Mouse (Mus musculus) c-Kit-positive CD71-positive TER-119-positive erythroid progenitor cells, embryonic 14.5 days (primary cell): ENCODE results near the gene Cep170.
"Not testable (repeated sequence)": the region's sequence is repeated elsewhere in the genome, so short reads cannot be mapped to it uniquely, and the experiment has no call there.

Source experiments
- DNase-seq: peaks from one replicate; pipeline ENCODE4 v3.0.0-alpha.2; 2013; ENCODE audit warnings: low spot score

Gene Cep170

GRCm38 (mm10) chr1:176814036-176814420, at the start of gene Cep170:
Gene Cep170 (minus strand): TSS chr1:176814067.
- DNase-seq, result peak; percentile 82

- DNase-seq, result peak; percentile 72
These were observed 48.2 kb upstream of the Cep170 start for GRCm38 (mm10) chr1:176861981-176862644.

GRCm38 (mm10) chr1:176852813-176853590, 39.1 kb upstream of the Cep170 start:
- DNase-seq, result no peak

DNA sequence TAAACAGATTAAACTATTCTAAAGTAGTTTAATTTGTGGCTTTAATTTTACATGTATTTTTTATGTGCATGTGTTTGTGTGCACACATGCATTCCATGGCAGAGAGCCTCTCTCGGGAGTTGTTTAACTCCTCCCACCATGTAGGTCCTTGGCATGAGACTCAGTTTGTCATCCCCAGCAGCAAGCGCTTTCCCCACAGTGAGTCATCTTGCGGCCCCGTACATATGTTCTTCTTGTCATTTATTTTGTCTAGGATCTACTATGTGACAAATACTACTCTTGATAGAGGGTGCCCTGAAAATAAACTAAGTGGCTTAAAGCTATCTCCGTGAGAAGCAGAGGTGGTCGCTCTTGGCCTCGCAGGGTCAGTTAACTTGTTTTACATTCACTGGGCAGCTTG, 37.5 kb upstream of the Cep170 start:
- no peak for DNase-seq

DNA sequence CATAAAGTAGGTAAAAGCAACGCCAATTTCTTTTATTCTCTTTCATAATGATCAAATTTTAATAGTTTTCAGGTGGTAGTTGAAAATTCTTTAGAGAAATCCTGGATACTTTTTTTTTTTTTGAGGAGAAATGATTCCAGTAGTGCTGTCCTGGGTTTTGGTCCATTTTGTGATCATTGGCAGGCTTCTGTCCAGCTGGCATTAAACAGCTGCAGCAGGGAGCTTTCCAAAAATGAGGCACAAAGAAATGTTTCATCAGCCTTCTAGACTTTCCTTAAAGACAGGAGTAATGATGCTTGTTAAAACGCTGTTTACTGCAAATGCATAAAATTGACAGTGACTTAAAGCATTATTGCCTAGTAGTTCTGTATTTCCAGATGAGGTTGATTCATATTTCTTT, 35.5 kb upstream of the Cep170 start:
- DNase-seq, result no peak

DNA sequence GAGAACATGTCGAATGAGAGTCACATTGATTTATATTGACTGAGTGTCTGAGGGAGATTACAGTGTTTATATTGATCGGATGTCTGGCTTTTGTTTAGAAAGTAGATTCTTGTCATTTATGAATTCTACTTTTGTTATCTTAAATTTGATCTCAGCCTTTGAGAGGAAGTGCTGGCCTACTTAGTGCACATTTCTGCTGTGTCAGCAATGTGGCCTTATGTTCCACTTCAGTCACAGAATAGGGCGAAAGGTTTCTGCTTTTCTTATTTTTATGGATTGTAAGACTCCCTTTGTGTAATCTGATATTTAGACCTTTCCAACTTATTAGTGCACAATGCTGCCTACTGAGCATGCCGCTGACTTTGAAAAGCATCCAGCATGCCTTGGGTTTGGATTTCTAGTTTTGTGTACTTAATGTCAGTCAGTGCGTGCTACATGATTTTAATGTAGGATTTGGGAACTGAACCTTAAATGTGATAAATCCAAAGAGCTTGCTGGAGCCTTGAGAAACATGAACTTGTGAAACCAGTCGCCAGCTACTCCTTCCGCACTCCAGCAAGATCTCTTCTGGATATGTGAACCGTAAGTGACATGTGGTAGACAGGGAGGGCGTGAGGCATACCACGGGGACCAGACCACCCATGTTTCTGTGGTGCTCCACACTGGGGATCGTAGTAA, 34.9 kb upstream of the Cep170 start:
- no peak for DNase-seq

GRCm38 (mm10) chr1:176847118-176847859, 33.4 kb upstream of the Cep170 start:
- DNase-seq, result no peak

GRCm38 (mm10) chr1:176845082-176845977, 31.5 kb upstream of the Cep170 start:
- DNase-seq, result no peak

GRCm38 (mm10) chr1:176836562-176836961, 22.7 kb upstream of the Cep170 start:
- DNase-seq, result not testable (repeated sequence)

GRCm38 (mm10) chr1:176835501-176836294, 21.8 kb upstream of the Cep170 start:
- no peak for DNase-seq

DNA sequence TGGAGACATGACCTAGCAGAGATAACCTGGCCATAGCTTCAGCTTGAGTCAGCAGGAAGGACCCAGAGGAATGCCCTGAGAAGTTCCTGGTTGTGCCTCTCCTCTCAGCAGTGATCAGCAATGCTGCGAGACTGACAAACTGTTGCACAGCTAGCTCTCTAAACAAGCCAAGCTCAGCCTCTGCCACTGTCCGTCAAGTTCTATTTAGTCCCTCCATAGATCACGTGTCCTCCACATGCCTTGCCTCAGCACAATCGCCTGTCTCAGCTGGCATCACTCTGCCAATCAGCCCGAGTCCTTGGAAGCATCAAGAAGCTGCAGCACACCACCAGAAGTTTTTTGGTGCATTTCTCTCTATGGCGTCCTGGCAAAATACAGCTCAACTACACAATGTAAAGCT, 21.0 kb upstream of the Cep170 start:
- no peak for DNase-seq

DNA sequence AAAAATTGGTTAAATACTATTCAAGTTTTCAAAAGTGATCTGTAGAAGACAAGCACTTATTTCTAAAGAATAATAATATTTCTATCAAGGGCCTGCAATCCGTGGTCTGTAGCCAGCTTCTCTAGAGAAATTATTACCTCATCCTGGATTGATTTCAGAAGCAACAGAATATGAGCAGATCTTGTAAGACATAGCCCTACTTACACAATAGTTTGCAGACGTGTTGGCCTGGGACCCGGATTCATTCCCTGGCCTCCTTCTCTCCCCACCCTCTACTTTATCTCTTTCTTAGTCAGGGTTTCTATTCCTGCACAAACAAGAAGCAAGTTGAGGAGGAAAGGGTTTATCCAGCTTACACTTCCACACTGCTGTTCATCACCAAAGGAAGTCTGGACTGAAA, 20.1 kb upstream of the Cep170 start:
- DNase-seq, result no peak

DNA sequence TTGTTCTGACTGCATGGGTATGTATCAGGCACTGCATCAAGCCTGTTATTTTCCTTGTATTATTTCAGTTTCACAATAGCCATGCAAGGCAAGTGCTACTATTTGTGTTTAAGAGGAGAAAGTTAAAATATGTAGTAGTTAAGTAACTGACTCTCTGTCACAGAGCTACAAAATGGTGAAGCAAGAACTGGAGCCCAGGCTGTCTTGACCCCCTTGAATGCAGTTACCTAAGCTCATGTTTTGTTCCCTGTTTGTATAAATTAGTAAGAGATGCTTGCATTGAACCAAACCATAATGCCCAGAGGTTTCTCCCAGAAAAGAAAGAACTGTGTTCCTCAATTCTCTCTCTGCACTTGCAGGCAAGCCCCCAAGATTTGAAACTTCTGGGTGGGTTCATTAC, 19.4 kb upstream of the Cep170 start:
- no peak for DNase-seq

DNA sequence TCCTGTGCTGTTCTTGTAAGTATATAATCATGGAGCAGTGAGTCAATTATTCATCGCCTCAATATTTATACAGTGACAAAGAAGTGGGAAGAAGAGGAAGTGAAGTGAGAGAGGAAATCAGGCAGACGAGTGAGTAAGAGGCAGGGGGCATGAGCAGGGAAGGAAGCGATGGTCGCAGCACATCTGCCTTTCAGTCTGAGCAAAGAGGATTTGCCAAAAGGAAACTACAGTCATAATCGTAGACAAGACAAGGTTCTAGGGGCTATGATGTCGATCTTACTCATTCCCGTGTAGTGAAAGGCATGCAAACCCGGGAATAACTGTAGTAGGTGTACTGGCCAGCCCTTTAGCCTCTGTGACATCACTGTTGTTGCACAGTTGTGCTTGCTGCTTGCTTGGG, 18.7 kb upstream of the Cep170 start:
- no peak for DNase-seq

- DNase-seq, result no peak
These were observed 18.2 kb upstream of the Cep170 start for GRCm38 (mm10) chr1:176832071-176832470.

DNA sequence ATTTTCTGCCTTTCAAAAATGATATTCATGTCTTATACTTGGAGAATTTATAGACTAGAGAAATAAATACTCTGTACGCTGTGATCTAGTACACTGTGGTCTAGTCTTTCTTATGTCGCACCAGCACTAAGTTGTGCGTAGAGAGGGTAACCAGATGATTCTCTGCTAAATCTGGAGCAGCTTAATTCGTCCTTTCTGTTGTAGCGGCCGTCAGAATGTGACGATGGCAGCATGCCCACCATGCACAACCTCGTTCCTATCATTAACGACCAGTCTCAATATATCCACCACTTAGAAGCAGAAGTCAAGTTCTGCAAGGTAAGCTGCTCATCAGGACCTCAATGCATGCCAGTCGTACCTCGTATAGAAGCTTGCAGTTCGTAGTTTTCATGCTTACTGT, 14.8 kb upstream of the Cep170 start:
- DNase-seq, result no peak

- DNase-seq, result no peak
These were observed 14.1 kb upstream of the Cep170 start for GRCm38 (mm10) chr1:176827945-176828485.

GRCm38 (mm10) chr1:176827365-176827764, 13.5 kb upstream of the Cep170 start:
- DNase-seq, result no peak

GRCm38 (mm10) chr1:176826931-176827330, 13.1 kb upstream of the Cep170 start:
- no peak for DNase-seq

GRCm38 (mm10) chr1:176826186-176826585, 12.3 kb upstream of the Cep170 start:
- no peak for DNase-seq
